Mouse (Mus musculus) erythroblast, embryonic 14.5 days (primary cell): ENCODE measurements around the gene Tfe3.

Source experiments
- GATA1 ChIP-seq: IDR thresholded peaks from 2 replicates; pipeline ENCODE4 v1.6.1; 2012; ENCODE audit warnings: low read length, inconsistent platforms, mixed read lengths
- TAL1 ChIP-seq: IDR thresholded peaks from 3 replicates; pipeline ENCODE4 v1.6.1; 2012; ENCODE audit warnings: low read length, inconsistent platforms, mixed read lengths

DNA sequence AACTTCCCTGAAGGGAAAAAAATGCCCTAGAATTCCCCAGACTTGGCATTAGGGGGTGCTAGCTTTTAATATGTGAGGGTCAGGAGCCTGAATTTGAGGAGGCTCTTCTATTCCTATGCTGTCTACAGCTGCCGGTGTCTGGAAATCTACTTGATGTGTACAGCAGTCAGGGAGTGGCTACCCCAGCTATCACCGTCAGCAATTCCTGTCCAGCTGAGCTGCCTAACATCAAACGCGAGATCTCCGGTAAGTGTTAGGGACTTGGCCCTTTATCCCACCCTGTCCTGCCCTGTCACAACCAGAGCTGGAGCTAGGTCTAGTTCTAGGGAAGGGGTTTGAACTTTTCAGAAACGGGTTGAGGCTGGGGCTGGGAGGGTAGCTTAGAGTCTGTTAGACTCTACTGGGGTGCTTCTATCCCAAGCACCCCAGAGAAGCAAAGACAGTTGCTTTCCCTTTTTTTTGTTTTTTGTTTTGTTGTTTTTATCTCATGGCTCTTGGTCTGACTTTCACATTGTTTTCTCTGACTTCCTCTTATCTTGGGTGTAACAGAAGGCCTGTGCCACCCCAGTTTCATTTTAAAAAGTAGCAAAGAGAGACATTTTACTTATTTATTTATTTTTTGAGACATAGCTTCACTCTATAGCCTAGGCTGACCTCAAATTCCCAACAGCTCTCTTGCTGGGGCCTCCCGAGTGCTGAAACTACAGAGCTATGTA lies 7.1 kb downstream of the Tfe3 start:
- TF ChIP-seq TAL1 = no peak
- no peak for TF ChIP-seq GATA1
